10 mouse cellular contexts compared by ENCODE assay signal in genomic region chr1:25616954-25617353, GRCm38 (mm10).
A peak's percentile ranks its signal among the peaks of the same experiment; 100 is the strongest.
DNase-seq lines count a peak whose midpoint lies in the region; ATAC-seq and TF ChIP-seq lines count a peak whose summit lies in the region.
"Had no signal": no experiment of that assay in that cellular context is flagged by ENCODE, and none has a peak within 500 bp of the region (broad histone marks: within the 10 kb centered on the region; RNA-seq: fewer than 3 reads in every experiment).

No protein-coding gene starts in this region.

- no peaks in the 10 kb centered on the region for H3K4me1 ChIP-seq in kidney, adult 2 months (ENCODE audit: control insufficient read depth, insufficient read depth, low read length)
- no peaks in the 10 kb centered on the region for H3K4me1 ChIP-seq in kidney, embryonic 15.5 days
- no peaks in the 10 kb centered on the region for H3K4me1 ChIP-seq in midbrain, postnatal 0 days (ENCODE audit: insufficient read depth, low read length)
- H3K4me1 ChIP-seq in midbrain, embryonic 16.5 days (ENCODE audit: control insufficient read depth, insufficient read depth, low read length), result no peaks in the 10 kb centered on the region
- H3K4me1 ChIP-seq: forebrain, embryonic 10.5 days had no signal

- H3K27me3 ChIP-seq in kidney, adult 2 months (replicated peaks; ENCODE audit: control insufficient read depth, insufficient read depth, low read length), result no peaks in the 10 kb centered on the region
- H3K27me3 ChIP-seq in kidney, embryonic 15.5 days, result no peaks in the 10 kb centered on the region
- no peaks in the 10 kb centered on the region for H3K27me3 ChIP-seq in midbrain, postnatal 0 days (ENCODE audit: insufficient read depth, low read length)
- H3K27me3 ChIP-seq in midbrain, embryonic 16.5 days (ENCODE audit: control insufficient read depth, insufficient read depth, low read depth, low read length), result no peaks in the 10 kb centered on the region

- no peaks in the 10 kb centered on the region for H3K36me3 ChIP-seq in kidney, adult 2 months (ENCODE audit: control insufficient read depth, insufficient read depth, low read length)
- no peaks in the 10 kb centered on the region for H3K36me3 ChIP-seq in kidney, embryonic 15.5 days
- H3K36me3 ChIP-seq in midbrain, postnatal 0 days (ENCODE audit: insufficient read depth, low read length), result no peaks in the 10 kb centered on the region
- H3K36me3 ChIP-seq in midbrain, embryonic 16.5 days (ENCODE audit: control insufficient read depth, insufficient read depth, low read length), result no peaks in the 10 kb centered on the region
- H3K36me3 ChIP-seq: forebrain, embryonic 10.5 days had no signal

- no peak for TF ChIP-seq CTCF in kidney, adult 2 months (conservative IDR thresholded peaks at IDR 0.05; ENCODE audit: insufficient read depth, insufficient read length, low read depth, low read length)
- TF ChIP-seq CTCF in midbrain, postnatal 0 days (IDR thresholded peaks at IDR 0.05), result peak; percentile 61

- no peak for TF ChIP-seq POLR2A in kidney, adult 2 months (IDR thresholded peaks at IDR 0.05; ENCODE audit: low read depth, low read length)

- H3K4me2 ChIP-seq in kidney, embryonic 15.5 days, result no peak overlapping the region
- no peak overlapping the region for H3K4me2 ChIP-seq in midbrain, postnatal 0 days (ENCODE audit: low read depth, low read length, poor library complexity, severe bottlenecking)
- no peak overlapping the region for H3K4me2 ChIP-seq in midbrain, embryonic 16.5 days (ENCODE audit: low read length)

- DNase-seq in kidney, adult 2 months, result peak; percentile 13
- DNase-seq in midbrain, postnatal 0 days (ENCODE audit: low spot score), result peak; percentile 44
- DNase-seq in c-Kit-positive CD71-positive TER-119-negative erythroid progenitor cells, embryonic 14.5 days (ENCODE audit: low read depth), result peak; percentile 6
- no peak for DNase-seq in thymus, postnatal 25 days
- DNase-seq in adrenal gland, postnatal 14 days, result no peak
- DNase-seq: kidney, adult 18-20 months; thymus, postnatal 4 days had no signal

- H3K27ac ChIP-seq in kidney, adult 2 months (ENCODE audit: insufficient read depth, low read depth, low read length), result no peak overlapping the region
- H3K27ac ChIP-seq in kidney, embryonic 15.5 days, result no peak overlapping the region
- H3K27ac ChIP-seq in midbrain, postnatal 0 days (ENCODE audit: low read depth, low read length), result no peak overlapping the region
- H3K27ac ChIP-seq in midbrain, embryonic 16.5 days (ENCODE audit: low read length), result no peak overlapping the region
- H3K27ac ChIP-seq: forebrain, embryonic 10.5 days had no signal

- no peaks in the 10 kb centered on the region for H3K9me3 ChIP-seq in kidney, embryonic 15.5 days (replicated peaks)
- no peaks in the 10 kb centered on the region for H3K9me3 ChIP-seq in midbrain, postnatal 0 days (ENCODE audit: low read length)
- H3K9me3 ChIP-seq in midbrain, embryonic 16.5 days (replicated peaks; ENCODE audit: control insufficient read depth, low read length, poor library complexity, severe bottlenecking), result no peaks in the 10 kb centered on the region
- H3K9me3 ChIP-seq: forebrain, embryonic 10.5 days had no signal

- ATAC-seq in kidney, embryonic 15.5 days (replicated peaks; ENCODE audit: low FRiP score), result no peak
- no peak for ATAC-seq in midbrain, postnatal 0 days (ENCODE audit: low FRiP score)
- no peak for ATAC-seq in midbrain, embryonic 16.5 days

- H3K4me3 ChIP-seq in kidney, adult 2 months (ENCODE audit: insufficient read depth, low read depth, low read length), result no peak overlapping the region
- no peak overlapping the region for H3K4me3 ChIP-seq in kidney, embryonic 15.5 days (replicated peaks)
- H3K4me3 ChIP-seq in midbrain, postnatal 0 days (ENCODE audit: low read depth, low read length), result no peak overlapping the region
- no peak overlapping the region for H3K4me3 ChIP-seq in midbrain, embryonic 16.5 days (ENCODE audit: low read depth, low read length)
- H3K4me3 ChIP-seq: forebrain, embryonic 10.5 days had no signal

- H3K9ac ChIP-seq in kidney, embryonic 15.5 days, result no peak overlapping the region
- H3K9ac ChIP-seq in midbrain, postnatal 0 days (replicated peaks; ENCODE audit: low read length, poor library complexity, severe bottlenecking), result no peak overlapping the region
- H3K9ac ChIP-seq in midbrain, embryonic 16.5 days (ENCODE audit: low read depth, low read length), result no peak overlapping the region

Comparison
In these comparisons a context has a peak if more than half of its experiments do, and no peak if none do; other contexts are left out.
1. DNase-seq: peak in kidney, adult 2 months (single experiment), midbrain, postnatal 0 days (single experiment) and c-Kit-positive CD71-positive TER-119-negative erythroid progenitor cells, embryonic 14.5 days (single experiment); none in thymus, postnatal 25 days (single experiment) and adrenal gland, postnatal 14 days (single experiment).